Mouse (Mus musculus) c-Kit-negative CD71-positive TER-119-positive erythroid progenitor cells, embryonic 14.5 days (primary cell): Measurements from ENCODE around the gene St5.

Source experiments
- DNase-seq: peaks from one replicate; pipeline ENCODE4 v3.0.0-alpha.2; 2013; ENCODE audit warnings: low read depth, low spot score

Gene St5

GRCm38 (mm10) chr7:109492616-109493318 is 210.6 kb downstream of the St5 start:
- DNase-seq, result no peak

GRCm38 (mm10) chr7:109484221-109484620 is 219.2 kb downstream of the St5 start:
- no peak for DNase-seq

GRCm38 (mm10) chr7:109480765-109481197 is 222.6 kb downstream of the St5 start:
- no peak for DNase-seq

GRCm38 (mm10) chr7:109477926-109478325 is 225.5 kb downstream of the St5 start:
- no peak for DNase-seq
